Mouse (Mus musculus): ENCODE data around the gene Wnt5a. TPM values are rescaled to one million over a fixed set of nuclear protein-coding genes. Genes with fewer than 3 reads are reported as not detected.

Wnt5a gene
- polyA plus RNA-seq (2012; ENCODE audit: low replicate concordance): 0.26 and 2.3 TPM in 2 replicates

GRCm38 (mm10) chr14:28504101-28505050 lies at the start of gene Wnt5a:
Wnt5a (plus strand) TSS chr14:28504750.

Measured in leukemia stem cell, adult 10-12 weeks (primary cell).